Mouse (Mus musculus): ENCODE data around the gene Xdh.

DNA sequence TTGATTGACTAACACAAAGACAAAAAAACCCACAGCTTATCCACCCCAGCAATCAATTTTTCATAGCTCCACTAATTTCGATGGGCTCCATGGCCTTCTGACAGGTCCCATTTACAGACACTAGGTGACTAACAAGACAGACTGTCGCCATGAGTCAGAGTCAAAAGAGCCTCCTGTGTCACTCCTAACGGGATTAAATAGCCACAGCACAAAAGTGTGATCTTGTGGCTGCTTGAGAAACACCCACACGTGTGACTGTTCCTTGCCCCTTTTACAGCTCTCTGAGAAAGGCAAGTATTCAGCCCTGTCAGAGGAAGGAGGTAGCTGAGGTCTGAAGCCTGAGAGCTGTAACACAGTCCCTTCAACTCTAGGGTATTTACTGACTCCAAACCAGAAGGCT lies 96.3 kb downstream of the Xdh start:
- TF ChIP-seq CTCF (IDR thresholded peaks at IDR 0.05; ENCODE audit: extremely low read depth, insufficient read depth, insufficient read length, insufficient replicate concordance) = no peak
- no peak for TF ChIP-seq POLR2A (IDR thresholded peaks at IDR 0.05; ENCODE audit: low read depth, low read length)
